Mouse (Mus musculus) telencephalon, adult 2 months (tissue): Measurements from ENCODE around the gene Actl6b.
"Not testable (repeated sequence)": the region's sequence is repeated elsewhere in the genome, so short reads cannot be mapped to it uniquely, and the experiment has no call there.

Experiments used
- DNase-seq: peaks from one replicate; pipeline ENCODE4 v3.0.0-alpha.2; 2011; ENCODE audit warnings: low read depth, low spot score

The Actl6b gene

DNA sequence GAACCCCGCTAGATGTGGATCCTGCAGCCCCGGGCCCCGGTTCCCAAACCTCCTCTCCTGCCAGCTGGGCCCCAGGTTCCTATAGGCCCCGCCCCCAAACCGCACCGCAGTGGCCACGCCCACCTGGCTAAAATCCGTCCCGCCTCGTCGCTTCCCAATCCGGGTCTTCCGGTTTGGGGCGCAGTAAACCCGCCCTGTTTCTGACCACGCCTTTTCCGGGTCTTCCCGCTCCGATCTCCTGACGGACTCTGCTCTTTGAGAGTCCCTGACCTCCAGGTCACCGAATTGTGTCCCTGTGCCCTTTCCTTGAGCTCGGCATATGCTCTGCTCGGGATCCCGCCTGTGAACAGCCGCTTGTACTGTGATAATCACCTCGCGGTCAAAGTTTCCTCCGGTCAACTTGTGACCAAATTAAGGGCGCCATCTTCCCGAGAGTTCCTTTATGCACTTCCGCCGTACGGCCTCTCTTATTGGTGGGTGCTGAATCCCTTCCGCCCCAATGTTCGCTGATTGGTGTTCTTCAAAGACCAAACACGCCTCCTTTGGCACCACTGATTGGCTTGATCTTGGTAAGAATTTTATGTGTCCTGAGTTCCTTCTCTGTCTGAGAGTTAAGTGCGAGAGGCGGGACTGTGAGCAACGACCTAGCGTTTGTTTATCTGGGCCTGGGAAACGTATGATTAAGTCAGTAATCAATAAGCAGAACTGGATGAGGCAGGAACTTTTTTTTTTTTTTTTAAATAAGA, 47.5 kb downstream of the Actl6b start, which contains the start of gene Mospd3:
TSS of gene Mospd3 (minus strand) at position 440 of the 746 bp plus-strand sequence.
- DNase-seq: peak; percentile 99

DNA sequence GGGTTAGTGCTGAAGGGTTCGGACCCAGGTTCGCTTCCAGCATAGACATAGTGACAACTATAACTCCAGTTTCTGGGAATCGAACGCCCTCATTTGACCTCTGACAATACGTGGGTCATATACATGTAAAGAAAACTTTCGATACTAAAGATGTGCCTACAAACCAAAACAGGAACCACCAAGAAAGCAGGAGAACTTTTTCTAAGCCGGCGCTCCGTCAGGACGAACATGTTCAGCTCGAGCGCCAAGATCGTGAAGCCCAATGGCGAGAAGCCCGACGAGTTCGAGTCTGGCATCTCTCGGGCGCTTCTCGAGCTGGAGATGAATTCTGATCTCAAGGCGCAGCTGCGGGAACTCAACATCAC, 48.0 kb downstream of the Actl6b start:
- no peak for DNase-seq

DNA sequence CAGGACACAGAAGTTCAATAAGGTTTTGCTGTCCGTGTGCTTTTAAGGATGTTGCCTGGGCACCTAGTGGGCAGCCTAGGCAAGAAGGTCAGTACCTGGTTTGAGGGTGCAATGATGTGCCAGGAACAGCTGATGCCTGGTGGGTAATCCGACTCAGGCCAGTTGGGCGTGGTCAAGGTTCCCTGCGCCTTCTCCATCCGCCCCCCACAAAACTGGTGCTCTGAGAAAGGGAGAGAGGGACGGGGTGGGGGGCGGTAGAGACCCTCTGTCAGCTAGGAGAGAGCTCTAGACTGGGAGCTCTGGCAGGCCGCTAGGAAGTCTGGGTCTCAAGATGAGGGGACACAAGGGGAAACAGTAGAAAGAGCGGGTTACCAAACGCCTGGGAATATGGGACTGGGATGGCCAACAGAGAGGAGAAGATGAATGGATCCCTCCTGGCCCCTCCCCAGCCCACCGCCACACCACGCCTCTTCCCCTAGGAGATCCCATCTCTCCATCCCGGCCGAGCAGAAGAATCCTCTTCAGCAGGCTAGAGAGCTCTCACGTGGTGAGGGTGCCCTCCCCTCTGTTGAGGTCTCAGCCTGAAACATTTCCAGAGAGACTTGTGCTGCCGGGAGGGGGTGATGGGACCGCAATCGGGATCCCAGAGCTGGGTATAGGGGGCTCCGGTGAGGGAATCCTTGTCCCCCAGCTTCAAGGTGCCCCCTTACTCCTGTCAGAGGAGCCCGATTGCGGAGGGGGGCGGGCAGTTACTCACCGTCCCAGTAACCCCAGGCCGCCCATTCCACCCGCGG, 54.7 kb downstream of the Actl6b start:
- no peak for DNase-seq

DNA sequence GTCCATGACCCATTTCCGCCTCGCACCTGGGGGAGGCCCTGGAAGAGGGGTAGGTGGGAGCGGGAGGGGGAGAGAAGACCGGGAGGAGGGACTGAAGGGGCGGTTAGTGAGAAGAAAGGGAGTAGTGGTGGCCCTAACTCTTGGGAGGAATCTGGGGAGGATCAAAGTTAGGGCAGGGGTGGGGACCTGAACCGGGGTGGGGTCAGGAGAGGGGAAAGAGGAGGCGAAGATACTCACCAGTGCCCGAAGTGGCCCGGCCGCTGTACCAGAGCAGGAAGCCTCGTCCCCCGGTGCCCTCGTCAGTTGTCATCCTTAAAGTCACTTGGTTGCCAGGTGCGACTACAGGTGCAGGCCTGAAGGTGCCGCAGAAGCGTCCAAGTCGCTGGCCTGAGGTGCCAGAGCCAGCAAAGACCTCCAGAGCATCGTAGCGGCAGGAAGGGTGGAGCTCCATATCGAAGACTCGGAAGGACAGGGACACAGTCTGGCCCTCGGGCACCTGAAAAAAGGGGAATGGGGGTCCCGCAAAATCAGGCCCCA, 55.4 kb downstream of the Actl6b start:
- DNase-seq: no peak

DNA sequence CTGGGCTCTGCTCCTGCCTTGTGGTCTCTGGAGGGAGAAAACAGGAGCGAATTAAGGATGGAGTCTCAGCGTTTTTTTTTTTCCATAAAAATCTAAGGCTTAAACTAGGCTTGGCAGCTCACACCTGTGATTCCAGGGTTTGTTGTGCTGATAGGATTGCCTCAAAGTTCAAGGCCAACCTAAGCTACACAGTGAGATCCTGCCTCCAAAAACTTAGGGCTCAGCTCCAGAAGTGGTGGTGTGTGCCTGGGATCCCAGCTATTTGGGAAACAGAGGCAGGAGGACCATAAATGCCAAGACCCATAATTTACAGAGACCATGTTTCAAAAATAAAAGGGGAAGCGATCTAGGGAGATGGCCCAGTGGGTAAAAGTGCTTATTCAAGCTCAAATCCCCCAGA, 56.0 kb downstream of the Actl6b start:
- no peak for DNase-seq

DNA sequence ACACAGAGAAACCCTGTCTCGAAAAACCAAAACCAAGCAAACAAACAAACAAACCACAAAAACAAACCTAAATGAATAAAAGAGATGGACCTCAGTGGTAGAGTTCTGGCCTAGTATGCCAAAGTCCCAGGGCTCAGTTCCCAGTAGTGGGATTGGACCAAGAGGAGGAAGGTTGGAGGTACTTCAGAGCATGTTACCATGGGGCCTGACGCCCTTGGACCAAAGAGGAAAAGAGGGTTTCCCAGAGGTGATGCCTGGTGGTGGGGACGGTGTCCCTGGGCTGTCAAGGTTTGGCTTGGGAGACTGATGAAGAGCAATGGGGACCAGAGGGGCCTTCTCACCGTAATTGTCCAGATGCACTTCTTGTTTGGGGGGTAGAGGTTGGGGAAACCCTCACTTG, 56.7 kb downstream of the Actl6b start:
- no peak for DNase-seq

DNA sequence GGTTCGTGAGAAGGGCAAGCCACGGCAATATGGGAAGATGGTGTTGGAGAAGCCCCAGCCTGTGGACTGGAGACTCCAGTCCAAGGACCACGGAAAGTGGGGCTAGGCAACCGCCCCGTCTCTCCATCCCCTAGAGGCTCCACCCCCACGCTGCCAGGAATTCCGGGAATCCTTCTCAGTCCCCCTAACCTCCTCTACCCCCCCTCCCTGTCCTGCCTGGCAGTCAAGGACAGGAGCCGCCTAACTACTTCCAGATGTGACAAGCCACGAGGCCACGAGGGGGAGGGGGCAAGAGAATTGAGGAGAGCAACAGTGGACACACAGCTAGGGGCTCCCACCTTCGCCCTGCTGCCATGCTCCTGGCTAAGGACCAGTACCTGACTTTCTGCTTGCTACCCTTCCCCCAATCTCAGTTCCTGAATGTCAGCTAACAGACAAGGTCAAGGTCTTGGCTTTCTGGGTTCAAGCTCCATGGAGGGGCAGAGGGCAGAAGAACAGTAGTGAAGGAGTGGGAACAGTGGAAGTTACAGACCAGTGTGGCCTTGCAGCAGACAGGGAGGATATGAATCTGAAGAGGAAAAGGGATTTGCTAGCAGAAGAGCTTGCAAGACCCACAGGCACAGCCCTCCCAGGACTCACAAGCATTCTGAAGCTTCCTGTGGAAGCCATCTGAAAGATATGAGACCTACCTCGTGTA, 57.4 kb downstream of the Actl6b start:
- no peak for DNase-seq

DNA sequence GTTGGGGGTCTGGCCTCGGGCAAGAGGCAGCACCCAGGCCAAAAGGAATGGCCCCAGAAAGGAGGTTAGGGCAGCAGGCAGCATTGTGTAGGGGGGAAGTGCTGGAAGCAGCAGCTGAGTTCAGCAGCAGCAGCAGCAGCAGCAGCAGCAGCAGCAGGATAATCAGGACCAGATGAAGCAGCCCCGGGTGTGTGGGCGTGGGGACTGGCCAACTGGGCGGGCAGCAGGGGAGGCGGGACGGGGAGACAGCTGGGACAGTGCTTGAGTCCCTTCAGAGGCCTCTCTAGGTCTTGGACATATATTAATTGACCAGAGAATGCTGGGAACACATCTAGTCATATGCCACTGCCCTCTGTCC, 57.9 kb downstream of the Actl6b start:
- no peak for DNase-seq

DNA sequence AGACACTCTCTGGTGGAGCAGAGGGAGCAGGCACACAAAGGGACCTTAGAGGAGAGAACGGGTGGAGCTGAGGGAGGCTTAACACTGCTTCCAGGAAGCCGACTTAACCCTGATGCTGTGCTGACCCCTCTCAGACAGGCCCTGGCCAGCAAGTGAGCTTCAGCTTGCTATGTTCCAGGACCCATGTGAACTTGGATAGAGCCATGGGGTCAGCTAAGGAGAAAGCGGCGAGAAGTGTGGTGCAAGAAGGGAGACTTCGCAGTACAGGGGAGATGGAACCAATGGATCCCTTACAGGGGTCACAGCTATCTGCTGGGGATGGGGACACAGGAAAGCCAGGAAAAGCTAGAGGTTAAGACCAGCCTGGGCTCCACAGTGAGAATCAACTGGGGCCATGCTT, 59.8 kb downstream of the Actl6b start:
- DNase-seq: no peak

DNA sequence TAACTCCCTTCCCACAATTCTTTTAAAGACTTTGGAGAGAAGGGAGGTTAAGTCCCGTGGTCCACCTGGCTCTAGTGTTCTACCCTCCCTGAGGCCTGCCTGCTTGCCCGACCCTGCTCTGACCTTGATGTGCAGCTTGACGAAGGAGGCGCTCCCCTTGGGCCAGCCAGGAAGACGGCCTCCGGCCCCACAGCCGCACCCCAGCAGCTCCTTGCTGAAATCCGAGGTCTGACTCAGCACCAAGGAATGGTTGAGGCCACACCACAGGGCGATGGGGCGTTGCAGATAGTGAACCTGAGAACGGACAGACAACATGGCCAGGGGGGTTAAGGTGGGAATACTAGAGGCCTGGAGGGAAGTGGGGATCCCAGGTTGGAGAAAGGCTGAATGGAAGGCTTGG, 60.2 kb downstream of the Actl6b start, which contains the start of gene Pcolce:
TSS of gene Pcolce (minus strand) at position 235 of the 400 bp plus-strand sequence.
- no peak for DNase-seq

DNA sequence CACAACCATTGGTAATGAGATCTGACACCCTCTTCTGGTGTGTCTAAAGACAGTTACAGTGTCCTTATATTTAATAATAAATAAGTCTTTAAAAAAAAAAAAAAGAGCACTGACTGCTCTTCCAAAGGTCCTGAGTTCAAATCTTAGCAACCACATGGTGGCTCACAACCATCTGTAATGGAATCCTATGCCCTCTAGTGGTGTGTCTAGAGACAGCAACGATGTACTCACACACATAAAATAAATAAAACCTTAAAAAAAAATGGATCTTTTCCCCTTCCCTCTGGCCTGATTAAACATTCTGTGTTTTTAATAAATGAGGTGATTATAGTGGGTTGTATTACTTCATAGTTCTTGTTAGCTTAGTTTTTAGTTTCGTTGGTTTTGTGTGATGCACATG, 61.6 kb downstream of the Actl6b start:
- DNase-seq: not testable (repeated sequence)

DNA sequence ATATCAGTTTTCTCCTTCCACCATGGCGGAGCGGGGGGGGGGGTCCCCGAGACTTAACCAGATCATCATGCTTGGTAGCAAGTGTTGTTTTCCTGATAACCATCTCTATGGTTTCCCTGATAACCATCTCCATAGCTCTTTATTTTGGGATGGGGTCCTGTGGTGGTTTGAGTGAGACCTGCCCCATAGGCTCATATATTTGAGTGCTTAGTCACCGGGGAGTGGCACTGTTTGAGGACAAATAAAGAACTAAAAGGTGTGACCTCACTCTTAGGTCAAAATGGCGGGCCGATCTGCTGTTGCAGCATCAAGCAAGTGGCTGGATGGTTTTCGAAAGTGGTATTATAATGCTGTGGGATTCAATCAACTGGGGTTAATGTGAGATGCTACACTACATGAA, 62.0 kb downstream of the Actl6b start:
- no peak for DNase-seq
